Mouse (Mus musculus): ENCODE data around the gene Eaf1.

Eaf1 gene

GRCm38 (mm10) chr14:31515895-31516294, 21.7 kb downstream of the Eaf1 start:
- DNase-seq, result no peak

GRCm38 (mm10) chr14:31519165-31519564, 25.0 kb downstream of the Eaf1 start:
- no peak for DNase-seq

- DNase-seq, result no peak
Measured at GRCm38 (mm10) chr14:31521318-31521717, 27.1 kb downstream of the Eaf1 start.

- DNase-seq, result no peak
Measured at GRCm38 (mm10) chr14:31525040-31525810, 31.0 kb downstream of the Eaf1 start.

- DNase-seq, result no peak
Measured at GRCm38 (mm10) chr14:31530847-31531246, 36.6 kb downstream of the Eaf1 start.

- DNase-seq, result peak; percentile 26
Measured at GRCm38 (mm10) chr14:31531506-31532148, 37.4 kb downstream of the Eaf1 start.

- DNase-seq, result no peak
Measured at GRCm38 (mm10) chr14:31532656-31533055, 38.5 kb downstream of the Eaf1 start.

- DNase-seq, result no peak
Measured at GRCm38 (mm10) chr14:31537298-31537697, 43.1 kb downstream of the Eaf1 start.

GRCm38 (mm10) chr14:31543885-31544442, 49.8 kb downstream of the Eaf1 start:
- no peak for DNase-seq

- no peak for DNase-seq
Measured at GRCm38 (mm10) chr14:31555021-31555420, 60.8 kb downstream of the Eaf1 start.

- no peak for DNase-seq
Measured at GRCm38 (mm10) chr14:31555963-31556434, 61.8 kb downstream of the Eaf1 start.

- DNase-seq, result no peak
Measured at GRCm38 (mm10) chr14:31556526-31557260, 62.5 kb downstream of the Eaf1 start.

- no peak for DNase-seq
Measured at GRCm38 (mm10) chr14:31557273-31557672, 63.1 kb downstream of the Eaf1 start.

GRCm38 (mm10) chr14:31557784-31558183, 63.6 kb downstream of the Eaf1 start:
- DNase-seq, result no peak

- no peak for DNase-seq
Measured at GRCm38 (mm10) chr14:31559216-31559615, 65.0 kb downstream of the Eaf1 start.
